Mouse (Mus musculus): Measurements from ENCODE around the gene Ctdspl. TPM values are rescaled to one million over a fixed set of nuclear protein-coding genes. Genes with fewer than 3 reads are reported as not detected.
A peak's percentile ranks its signal among the peaks of the same experiment; 100 is the strongest.

Ctdspl gene
- polyA plus RNA-seq, 1 experiment: 24.2 TPM

DNA sequence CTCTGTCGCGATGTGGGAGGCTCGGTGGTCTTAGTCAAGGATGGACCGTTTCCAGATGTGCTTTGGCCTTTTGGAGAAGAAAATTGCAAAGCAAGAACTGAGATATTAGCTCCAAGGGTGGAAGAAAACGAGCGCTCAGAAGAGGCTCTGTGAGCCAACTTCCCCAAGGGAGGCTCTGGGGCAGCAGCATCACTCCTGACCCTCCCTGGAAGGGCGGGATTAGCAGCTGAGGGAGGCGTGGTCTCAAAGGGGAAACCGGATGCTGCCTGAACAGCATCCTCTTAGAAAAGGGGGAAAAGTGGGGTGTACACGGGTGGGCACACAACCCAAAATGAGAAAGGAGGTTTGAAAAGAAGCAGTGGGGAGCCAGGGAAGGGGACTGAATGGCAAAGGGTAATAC, 23.8 kb downstream of the Ctdspl start:
- H3K4me1 ChIP-seq (ENCODE audit: control insufficient read depth, insufficient read depth, insufficient read length, low read length): peaks cover 12% of the 10 kb centered on the region; the same call in 1 of the 2 replicates
- H3K4me3 ChIP-seq (ENCODE audit: insufficient read depth, low read depth, low read length): no peak overlapping the region
- H3K27ac ChIP-seq (replicated peaks; ENCODE audit: low read depth, low read length): no peak overlapping the region

- peaks cover 12% of the 10 kb centered on the region; the same call in 1 of the 2 replicates for H3K4me1 ChIP-seq (ENCODE audit: control insufficient read depth, insufficient read depth, insufficient read length, low read length)
- H3K4me3 ChIP-seq (ENCODE audit: insufficient read depth, low read depth, low read length): no peak overlapping the region
- H3K27ac ChIP-seq (replicated peaks; ENCODE audit: low read depth, low read length): no peak overlapping the region
Measured at GRCm38 (mm10) chr9:118950751-118951150, 24.5 kb downstream of the Ctdspl start.

DNA sequence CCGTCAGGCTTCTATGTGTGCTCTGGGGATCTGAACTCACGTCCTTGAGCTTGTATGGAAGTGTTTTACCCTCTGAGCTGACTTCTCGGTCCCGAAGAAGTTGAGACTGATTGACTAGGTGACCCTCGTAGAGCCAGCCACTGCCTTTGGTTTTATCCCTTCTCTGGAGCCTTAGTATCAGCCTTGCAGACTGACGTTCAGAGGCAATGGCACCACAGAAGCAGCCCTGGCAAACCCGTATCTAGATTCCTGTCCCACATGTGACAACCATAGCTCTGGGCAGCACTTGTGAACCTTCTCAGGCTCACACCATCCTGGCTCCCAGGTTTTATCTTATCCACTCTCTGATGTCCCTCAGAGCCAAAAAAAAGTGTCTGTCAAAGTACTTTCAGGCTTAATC, 25.1 kb downstream of the Ctdspl start:
- Histone ChIP-seq H3K4me3 (ENCODE audit: insufficient read depth, low read depth, low read length) (no peak overlapping the region), H3K27ac (replicated peaks; ENCODE audit: low read depth, low read length) (peak overlapping the region; percentile 50; the same call in 1 of the 2 replicates), H3K4me1 (ENCODE audit: control insufficient read depth, insufficient read depth, insufficient read length, low read length) (peaks cover 12% of the 10 kb centered on the region; the same call in 1 of the 2 replicates)

GRCm38 (mm10) chr9:118952180-118952579, 25.9 kb downstream of the Ctdspl start:
- Histone ChIP-seq H3K4me3 (ENCODE audit: insufficient read depth, low read depth, low read length) (no peak overlapping the region), H3K27ac (replicated peaks; ENCODE audit: low read depth, low read length) (peak overlapping the region; percentile 50; the same call in 1 of the 2 replicates), H3K4me1 (ENCODE audit: control insufficient read depth, insufficient read depth, insufficient read length, low read length) (peaks cover 12% of the 10 kb centered on the region; the same call in 1 of the 2 replicates)

- Histone ChIP-seq H3K4me3 (ENCODE audit: insufficient read depth, low read depth, low read length) (no peak overlapping the region), H3K4me1 (ENCODE audit: control insufficient read depth, insufficient read depth, insufficient read length, low read length) (peaks cover 12% of the 10 kb centered on the region; the same call in 1 of the 2 replicates), H3K27ac (replicated peaks; ENCODE audit: low read depth, low read length) (no peak overlapping the region)
Measured at GRCm38 (mm10) chr9:118953465-118954194, 27.4 kb downstream of the Ctdspl start.

DNA sequence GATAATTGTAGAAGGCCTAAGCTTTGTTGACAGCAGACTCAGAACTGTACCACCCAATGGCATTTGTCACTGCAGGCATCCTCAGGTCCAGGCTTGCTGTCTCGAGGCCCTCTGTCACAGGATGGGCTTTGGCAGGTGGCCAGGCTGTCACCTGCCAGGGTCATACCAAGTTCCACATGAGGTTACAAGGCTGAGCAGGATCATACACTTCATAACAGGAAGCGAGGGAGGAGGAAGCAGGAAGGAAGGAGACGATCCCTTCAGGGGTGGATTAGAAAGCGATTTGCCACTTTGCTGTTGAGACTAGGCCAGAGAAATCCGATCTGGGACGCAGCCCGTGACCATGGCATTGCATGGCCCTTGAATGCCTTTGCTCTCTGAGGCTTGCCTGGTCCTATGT, 32.5 kb downstream of the Ctdspl start:
- no peak overlapping the region; the same call in 1 of the 2 replicates for H3K27ac ChIP-seq (replicated peaks; ENCODE audit: low read depth, low read length)
- no peak overlapping the region for H3K4me3 ChIP-seq (ENCODE audit: insufficient read depth, low read depth, low read length)
- peaks cover 6% of the 10 kb centered on the region; the same call in 1 of the 2 replicates for H3K4me1 ChIP-seq (ENCODE audit: control insufficient read depth, insufficient read depth, insufficient read length, low read length)

GRCm38 (mm10) chr9:118960415-118961091, 34.3 kb downstream of the Ctdspl start:
- peaks cover 6% of the 10 kb centered on the region; the same call in 1 of the 2 replicates for H3K4me1 ChIP-seq (ENCODE audit: control insufficient read depth, insufficient read depth, insufficient read length, low read length)
- no peak overlapping the region for H3K4me3 ChIP-seq (ENCODE audit: insufficient read depth, low read depth, low read length)
- no peak overlapping the region; the same call in 1 of the 2 replicates for H3K27ac ChIP-seq (replicated peaks; ENCODE audit: low read depth, low read length)

DNA sequence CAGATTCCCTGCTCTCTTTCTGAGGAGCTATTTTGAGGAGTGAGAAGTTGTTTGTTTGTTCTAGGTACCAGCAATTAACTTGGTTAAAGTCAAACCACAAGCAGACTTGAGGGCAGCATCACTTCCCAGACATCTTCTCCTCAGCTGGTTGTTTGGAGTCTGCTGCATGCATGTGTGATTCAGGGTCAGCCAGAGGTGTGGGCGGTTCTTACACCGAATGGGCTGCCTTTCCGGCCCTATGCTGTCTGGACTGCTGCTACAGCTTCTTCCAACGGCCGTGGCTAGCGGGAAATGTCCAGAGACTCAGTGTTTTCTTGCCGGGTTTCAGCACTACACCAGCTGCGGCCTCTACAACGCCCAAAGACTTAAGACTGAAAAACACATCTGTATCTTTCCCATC, 36.9 kb downstream of the Ctdspl start:
- peaks cover 6% of the 10 kb centered on the region; the same call in 1 of the 2 replicates for H3K4me1 ChIP-seq (ENCODE audit: control insufficient read depth, insufficient read depth, insufficient read length, low read length)
- no peak overlapping the region for H3K27ac ChIP-seq (replicated peaks; ENCODE audit: low read depth, low read length)

DNA sequence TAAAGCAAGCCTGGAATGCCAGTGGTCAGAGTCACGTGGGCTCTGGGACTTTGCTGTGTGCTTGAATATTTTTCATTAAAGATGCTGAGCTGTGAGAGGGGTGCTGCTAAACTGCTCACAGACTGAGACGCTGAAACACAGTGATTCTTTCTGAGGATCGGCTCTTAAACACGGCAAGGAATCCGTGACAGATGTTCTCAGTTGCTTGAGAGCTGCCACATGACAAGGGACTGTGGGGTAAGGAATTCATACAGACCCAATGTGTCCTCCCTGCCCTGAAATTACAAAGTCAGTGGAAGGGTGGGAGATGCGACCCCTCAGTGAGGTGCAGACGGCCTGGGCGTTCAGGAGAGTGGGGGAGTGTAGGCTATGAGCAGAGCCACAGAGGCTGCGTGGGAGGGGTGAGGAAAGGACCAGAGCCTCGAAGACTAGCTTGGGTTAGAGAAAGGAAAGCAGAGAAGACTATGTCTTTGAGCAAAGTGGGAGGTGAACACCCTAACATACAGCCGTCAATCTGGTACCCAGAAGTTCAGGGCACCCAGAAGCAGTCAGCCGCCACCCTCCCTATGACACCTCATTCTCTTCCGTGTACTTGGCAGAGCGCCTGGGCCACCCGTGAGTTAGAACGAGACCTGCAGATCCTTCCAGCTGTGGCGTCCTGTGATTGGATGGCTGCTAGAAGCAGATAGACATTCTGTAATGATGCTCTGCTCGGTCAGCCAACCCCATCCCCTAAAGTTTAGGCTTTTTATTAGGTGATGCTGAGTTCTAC, 38.2 kb downstream of the Ctdspl start:
- Histone ChIP-seq H3K4me3 (ENCODE audit: insufficient read depth, low read depth, low read length) (no peak overlapping the region), H3K4me1 (ENCODE audit: control insufficient read depth, insufficient read depth, insufficient read length, low read length) (no peaks in the 10 kb centered on the region), H3K27ac (replicated peaks; ENCODE audit: low read depth, low read length) (no peak overlapping the region)

More for the DNA sequence above, 36.9 kb downstream of the Ctdspl start:
- H3K4me3 ChIP-seq (ENCODE audit: insufficient read depth, low read depth, low read length): no peak overlapping the region

DNA sequence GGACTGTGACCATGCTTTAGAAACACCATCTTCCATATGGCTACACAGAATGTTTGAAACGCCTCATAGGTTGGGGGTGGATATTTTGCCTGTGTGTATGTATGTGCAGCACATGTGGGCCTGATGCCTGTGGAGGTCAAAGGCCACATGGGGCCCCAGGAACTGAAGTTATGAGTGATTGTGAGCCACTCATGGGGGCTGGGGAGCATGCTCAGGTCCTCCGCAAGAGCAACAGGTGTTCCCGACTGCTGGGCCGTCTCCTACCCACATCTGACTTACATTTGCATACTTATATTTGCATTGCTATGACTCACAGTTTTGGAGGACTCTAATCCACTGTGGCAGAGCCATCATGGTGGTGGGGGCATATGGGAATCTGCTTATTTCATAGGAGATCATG, 43.6 kb downstream of the Ctdspl start:
- Histone ChIP-seq H3K4me3 (ENCODE audit: insufficient read depth, low read depth, low read length) (no peak overlapping the region), H3K27ac (replicated peaks; ENCODE audit: low read depth, low read length) (no peak overlapping the region), H3K4me1 (ENCODE audit: control insufficient read depth, insufficient read depth, insufficient read length, low read length) (peaks cover 15% of the 10 kb centered on the region)

DNA sequence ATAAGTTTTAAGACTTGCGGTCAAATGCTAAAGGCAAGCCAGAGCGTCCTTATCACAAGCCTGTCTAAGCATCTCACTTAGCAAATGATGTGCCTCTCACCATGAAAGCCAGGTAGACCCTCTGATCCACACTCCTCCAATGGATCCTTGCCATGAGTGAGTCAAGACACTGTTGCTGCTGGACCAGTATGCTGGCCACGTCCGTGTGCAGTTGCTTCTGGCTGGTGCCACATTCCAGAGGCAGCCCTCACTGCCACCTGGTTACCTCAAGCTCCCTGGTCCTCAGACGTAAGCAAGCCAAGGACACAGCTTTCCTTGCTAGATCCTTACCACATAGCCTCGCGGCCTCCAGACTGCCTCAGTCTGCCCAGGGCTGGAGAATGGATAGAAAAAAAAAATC, 46.8 kb downstream of the Ctdspl start:
- Histone ChIP-seq H3K27ac (replicated peaks; ENCODE audit: low read depth, low read length) (peak overlapping the region; percentile 54; the same call in 1 of the 2 replicates), H3K4me3 (ENCODE audit: insufficient read depth, low read depth, low read length) (no peak overlapping the region), H3K4me1 (ENCODE audit: control insufficient read depth, insufficient read depth, insufficient read length, low read length) (peaks cover 29% of the 10 kb centered on the region)

DNA sequence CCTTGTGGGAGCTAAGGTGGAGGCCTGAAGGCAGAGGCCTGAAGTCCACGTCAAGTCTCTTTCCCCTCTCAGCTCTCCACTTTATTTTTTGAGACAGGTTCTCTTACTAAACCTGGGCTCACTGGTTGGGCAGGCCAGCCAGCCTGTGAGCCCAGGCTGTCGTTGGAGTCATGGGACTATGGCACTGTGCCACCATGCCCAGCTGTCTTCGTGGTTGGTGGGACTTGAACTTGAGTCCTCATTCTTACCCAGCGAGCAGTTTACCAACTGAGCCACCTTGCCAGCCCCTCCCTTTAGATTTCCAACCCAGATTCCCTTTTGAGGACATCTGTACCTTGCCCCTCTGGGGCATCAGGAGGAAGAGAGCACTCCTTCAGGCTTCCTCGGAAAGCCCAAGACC, 47.3 kb downstream of the Ctdspl start:
- peaks cover 29% of the 10 kb centered on the region for H3K4me1 ChIP-seq (ENCODE audit: control insufficient read depth, insufficient read depth, insufficient read length, low read length)
- no peak overlapping the region for H3K4me3 ChIP-seq (ENCODE audit: insufficient read depth, low read depth, low read length)
- peak overlapping the region; percentile 54 for H3K27ac ChIP-seq (replicated peaks; ENCODE audit: low read depth, low read length)

GRCm38 (mm10) chr9:118974148-118974547, 47.9 kb downstream of the Ctdspl start:
- Histone ChIP-seq H3K4me1 (ENCODE audit: control insufficient read depth, insufficient read depth, insufficient read length, low read length) (peaks cover 29% of the 10 kb centered on the region), H3K4me3 (ENCODE audit: insufficient read depth, low read depth, low read length) (no peak overlapping the region), H3K27ac (replicated peaks; ENCODE audit: low read depth, low read length) (peak overlapping the region; percentile 54)

GRCm38 (mm10) chr9:118975211-118975671, 49.0 kb downstream of the Ctdspl start:
- Histone ChIP-seq H3K27ac (replicated peaks; ENCODE audit: low read depth, low read length) (no peak overlapping the region), H3K4me3 (ENCODE audit: insufficient read depth, low read depth, low read length) (no peak overlapping the region), H3K4me1 (ENCODE audit: control insufficient read depth, insufficient read depth, insufficient read length, low read length) (peaks cover 32% of the 10 kb centered on the region)

GRCm38 (mm10) chr9:118975758-118976157, 49.5 kb downstream of the Ctdspl start:
- Histone ChIP-seq H3K27ac (replicated peaks; ENCODE audit: low read depth, low read length) (peak overlapping the region; percentile 49), H3K4me3 (ENCODE audit: insufficient read depth, low read depth, low read length) (no peak overlapping the region)

More at GRCm38 (mm10) chr9:118975758-118976157, 49.5 kb downstream of the Ctdspl start:
- peaks cover 37% of the 10 kb centered on the region for H3K4me1 ChIP-seq (ENCODE audit: control insufficient read depth, insufficient read depth, insufficient read length, low read length)
